Mouse (Mus musculus) spleen, adult 2 months (tissue): ENCODE measurements around the gene Cldn22. TPM values are rescaled to one million over a fixed set of nuclear protein-coding genes. Genes with fewer than 3 reads are reported as not detected.

Experiments
- DNase-seq, 2 experiments: peaks; one replicate each; pipeline versions ENCODE4 v3.0.0 to v3.0.0-alpha.2; 2012 to 2021; ENCODE audit warnings: low spot score in 2 of 2, low read depth in 1 of 2
- H3K27ac ChIP-seq: fragments of 200-500 bp; 2 replicates; pipeline ENCODE4 v1.5.1; 2012; ENCODE audit warnings: low read length, inconsistent platforms; ENCODE audit not compliant: insufficient read depth
- H3K27me3 ChIP-seq: fragments of 200-500 bp; 2 replicates; pipeline ENCODE4 v1.6.1; 2012; ENCODE audit warnings: mild to moderate bottlenecking, moderate library complexity, low read length, inconsistent platforms; ENCODE audit not compliant: control insufficient read depth, insufficient read depth
- H3K36me3 ChIP-seq: fragments of 200-500 bp; 2 replicates; pipeline ENCODE4 v1.6.1; 2012; ENCODE audit warnings: mild to moderate bottlenecking, low read length, inconsistent platforms; ENCODE audit not compliant: control insufficient read depth, insufficient read depth
- H3K4me1 ChIP-seq: fragments of 200-500 bp; 2 replicates; pipeline ENCODE4 v1.6.1; 2011; ENCODE audit warnings: inconsistent platforms; ENCODE audit not compliant: control insufficient read depth, insufficient read depth, insufficient read length
- H3K4me3 ChIP-seq: fragments of 200-500 bp; 2 replicates; pipeline ENCODE4 v1.5.1; 2011; ENCODE audit warnings: mild to moderate bottlenecking, inconsistent platforms; ENCODE audit not compliant: insufficient read depth, insufficient read length; ENCODE audit errors: extremely low read depth
- CTCF ChIP-seq: fragments of 200-500 bp; IDR thresholded peaks from 2 replicates; pipeline ENCODE4 v1.5.1; 2011; ENCODE audit warnings: mild to moderate bottlenecking, inconsistent platforms; ENCODE audit not compliant: insufficient read depth, insufficient read length, insufficient replicate concordance; ENCODE audit errors: extremely low read depth
- POLR2A ChIP-seq: fragments of 200-500 bp; IDR thresholded peaks from 2 replicates; pipeline ENCODE4 v1.6.1; 2011; ENCODE audit warnings: low read depth, low read length, inconsistent platforms
- WGBS: fragments of 180-500 bp; shearing (Covaris S2); methylation state at CpG from one replicate; pipeline ENCODE4 v1.1.7; 2018; 5-methylcytosine and 5-hydroxymethylcytosine counted together
- polyA plus RNA-seq: library from polyadenylated mRNA; depleted of rRNA; stranded (reverse); fragments of >200 nt; gene quantifications from 2 replicates; pipeline ENCODE4 v1.2.3, GENCODE M21; 2012; rRNA removed

The Cldn22 gene
- polyA plus RNA-seq, 1 experiment, result 0.21 TPM

DNA sequence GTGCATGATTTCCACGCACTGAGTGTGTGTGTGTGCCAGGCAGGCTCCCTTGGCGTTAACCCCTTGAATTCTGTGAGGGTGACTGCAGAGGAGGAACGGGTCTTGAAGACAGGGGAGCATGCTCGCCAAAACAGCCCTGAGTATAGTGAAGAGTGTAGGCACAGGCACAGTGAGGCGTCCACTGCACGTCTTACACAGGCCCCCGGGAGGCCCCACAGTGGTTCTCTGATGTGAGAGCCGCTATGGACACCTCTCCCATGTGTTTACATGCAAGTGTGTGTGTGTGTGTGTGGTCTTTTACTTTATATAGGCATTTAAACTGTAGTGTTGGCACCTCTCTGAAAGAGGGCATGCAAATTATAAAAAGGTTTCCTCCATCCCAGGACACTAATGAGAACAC, 42.3 kb downstream of the Cldn22 start:
- TF ChIP-seq CTCF (no peak), POLR2A (no peak)

DNA sequence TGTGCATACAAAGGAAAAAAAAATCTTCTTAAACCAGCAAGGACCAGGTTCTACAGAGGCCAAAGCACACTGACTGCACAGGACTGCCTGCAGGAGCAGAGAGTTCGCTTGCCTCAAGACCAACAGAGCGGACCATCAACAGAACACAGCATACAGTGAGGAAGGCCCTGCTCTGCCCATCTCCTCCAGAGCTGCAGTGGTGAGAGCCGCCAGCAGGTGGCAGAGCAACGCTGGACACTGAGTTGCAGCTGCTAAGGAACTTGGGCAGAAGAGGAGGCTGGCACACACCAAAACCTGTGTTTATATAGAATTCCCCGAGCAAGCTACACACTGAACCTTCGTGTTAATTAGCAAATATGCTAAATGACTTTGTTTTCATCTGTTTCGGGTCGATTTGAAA, 42.8 kb downstream of the Cldn22 start:
- no peak for TF ChIP-seq POLR2A
- TF ChIP-seq CTCF, result peak; percentile 96
- H3K36me3 ChIP-seq, result no peaks in the 10 kb centered on the region
- no peak overlapping the region for H3K4me3 ChIP-seq
- no peaks in the 10 kb centered on the region for H3K4me1 ChIP-seq
- DNase-seq, result peak; percentile 12 to 76
- no peaks in the 10 kb centered on the region for H3K27me3 ChIP-seq
- WGBS, result 35% methylated on average over 8 of the region's 8 CpGs
- H3K27ac ChIP-seq, result no peak overlapping the region

More for the DNA sequence above, 42.3 kb downstream of the Cldn22 start:
- Histone ChIP-seq H3K4me3 (no peak overlapping the region), H3K27ac (no peak overlapping the region), H3K27me3 (no peaks in the 10 kb centered on the region), H3K4me1 (no peaks in the 10 kb centered on the region), H3K36me3 (no peaks in the 10 kb centered on the region)
- DNase-seq, result no peak
- WGBS, result 87% methylated on average over 8 of the region's 8 CpGs

DNA sequence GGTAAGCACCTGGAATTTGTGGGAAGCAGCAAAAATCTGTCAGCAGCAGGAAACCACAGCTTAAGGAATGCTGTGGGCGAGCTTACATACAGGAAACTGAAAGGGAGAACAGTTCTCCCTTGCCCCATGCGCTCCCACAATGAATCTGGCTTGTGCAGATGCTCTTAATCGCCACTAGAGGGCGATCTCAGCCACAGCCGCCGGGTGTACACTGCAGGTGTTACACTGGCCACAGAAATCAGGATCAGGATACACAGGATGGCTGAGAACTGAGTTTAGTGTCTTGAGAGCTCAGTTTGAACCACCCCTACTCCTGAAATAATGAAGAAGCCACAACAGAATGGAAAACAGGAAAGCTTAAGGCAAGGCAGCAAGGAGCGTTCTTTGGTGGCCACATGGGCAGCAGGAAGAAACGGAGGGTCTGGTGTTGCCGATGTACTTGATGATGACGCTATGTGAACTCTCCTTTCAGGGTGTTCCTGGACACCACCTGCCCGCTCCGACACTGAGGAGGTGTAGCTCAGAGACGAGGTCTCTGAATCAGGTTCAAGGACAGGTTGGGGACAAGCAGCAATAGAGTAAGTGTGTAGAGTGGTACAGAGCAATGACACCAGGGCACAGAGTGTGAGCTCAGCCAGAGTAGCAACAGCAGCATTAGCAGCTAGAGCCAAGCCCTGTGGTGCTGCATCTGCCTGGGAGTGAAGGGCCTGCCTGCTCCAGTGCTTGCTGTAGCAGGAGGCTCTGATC, 48.3 kb downstream of the Cldn22 start:
- no peaks in the 10 kb centered on the region for H3K36me3 ChIP-seq
- H3K27ac ChIP-seq, result no peak overlapping the region
- WGBS, result 51% methylated on average over 13 of the region's 13 CpGs
- H3K4me1 ChIP-seq, result no peaks in the 10 kb centered on the region
- DNase-seq, result no peak
- no peaks in the 10 kb centered on the region for H3K27me3 ChIP-seq
- no peak overlapping the region for H3K4me3 ChIP-seq
- TF ChIP-seq POLR2A (no peak), CTCF (peak; percentile 79; the same call in 1 of the 2 replicates)

DNA sequence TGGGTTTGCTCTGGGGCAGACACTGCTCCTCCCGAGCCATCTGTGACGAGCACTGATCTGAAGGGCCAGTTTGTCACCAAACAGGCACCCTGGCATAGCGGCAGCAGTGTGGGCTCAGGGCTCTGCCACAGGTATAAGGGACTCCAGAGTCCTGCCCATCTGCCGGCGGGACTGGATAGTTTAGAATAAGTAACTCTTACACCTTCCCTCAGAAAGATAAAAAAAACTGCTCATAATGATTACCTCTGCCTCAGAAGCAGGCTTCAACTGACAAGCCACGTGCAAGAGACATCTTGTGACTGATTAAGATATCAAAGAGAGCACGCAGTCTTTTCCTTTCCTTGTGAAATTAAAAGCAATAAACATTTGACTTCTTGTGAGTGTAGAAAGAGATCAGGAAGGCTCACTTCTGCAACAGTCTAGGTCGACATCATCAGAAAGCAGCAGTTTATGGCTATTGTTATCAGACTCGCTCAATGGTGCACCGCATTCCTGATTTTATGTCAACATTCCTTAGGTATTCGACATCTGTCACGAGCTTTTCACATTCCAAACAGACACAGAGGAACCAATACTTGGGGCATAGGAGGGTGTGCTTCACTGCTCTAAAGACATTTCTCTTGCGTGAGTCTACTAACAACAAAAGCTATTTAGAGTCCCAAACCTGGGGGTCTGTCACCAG, 50.4 kb downstream of the Cldn22 start:
- Histone ChIP-seq H3K4me3 (no peak overlapping the region), H3K27ac (no peak overlapping the region), H3K4me1 (no peaks in the 10 kb centered on the region), H3K36me3 (no peaks in the 10 kb centered on the region), H3K27me3 (no peaks in the 10 kb centered on the region)
- WGBS, result 81% methylated on average over 13 of the region's 13 CpGs
- TF ChIP-seq POLR2A, result no peak
- TF ChIP-seq CTCF, result no peak
- no peak for DNase-seq

Other genes with a start within 250 kb of the Cldn22 start
- 1.7 and 2.6 TPM in 2 replicates for gene Ing2, start 148.9 kb upstream of the Cldn22 start, polyA plus RNA-seq
- gene Cdkn2aip, start 110.5 kb upstream of the Cldn22 start, polyA plus RNA-seq, result 11.2 and 21.8 TPM in 2 replicates
- not detected in 2 replicates for gene Cldn24, start 2.3 kb upstream of the Cldn22 start, polyA plus RNA-seq
- gene Wwc2, start 166.4 kb downstream of the Cldn22 start, polyA plus RNA-seq, result 1.9 and 2.5 TPM in 2 replicates